Mouse (Mus musculus): ENCODE measurements at regions not wholly inside any gene's neighbourhood (a gene's known extent, or its start where the extent isn't known, plus 50 kb on each side); places are given as distances from the start of the nearest gene placed in this dataset.

DNA sequence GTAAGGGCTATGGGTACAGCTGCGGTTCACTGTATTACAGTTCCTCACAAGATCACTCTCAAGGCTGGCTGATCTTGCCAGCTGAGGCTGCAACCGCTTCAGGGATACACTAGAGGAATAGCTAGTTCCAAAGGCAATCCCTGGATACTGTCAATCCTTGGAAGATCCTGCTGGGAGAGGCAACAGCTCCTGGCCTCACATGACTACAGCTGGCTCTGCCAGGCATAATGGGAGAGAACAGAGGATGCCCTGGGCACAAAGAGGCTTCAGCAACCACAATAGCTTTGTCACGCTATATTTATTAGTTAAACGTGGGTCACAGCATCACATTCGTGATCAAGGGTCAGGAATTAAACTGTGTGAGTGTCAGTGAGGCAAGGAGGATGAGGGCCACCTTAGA, 94.3 kb upstream of the Supt20 start:
- Histone ChIP-seq H3K4me3 (ENCODE audit: insufficient read depth, low read depth, low read length) (no peak overlapping the region), H3K27ac (ENCODE audit: insufficient read depth, low read depth, low read length) (no peak overlapping the region), H3K4me1 (ENCODE audit: control insufficient read depth, insufficient read depth, low read length) (no peaks in the 10 kb centered on the region)
- no peak for TF ChIP-seq POLR2A (IDR thresholded peaks at IDR 0.05; ENCODE audit: insufficient read depth, low read depth, low read length)
- no peak for TF ChIP-seq CTCF (IDR thresholded peaks at IDR 0.05; ENCODE audit: insufficient read depth, low read depth, low read length)
- WGBS = 62% methylated on average over 5 of the region's 5 CpGs

DNA sequence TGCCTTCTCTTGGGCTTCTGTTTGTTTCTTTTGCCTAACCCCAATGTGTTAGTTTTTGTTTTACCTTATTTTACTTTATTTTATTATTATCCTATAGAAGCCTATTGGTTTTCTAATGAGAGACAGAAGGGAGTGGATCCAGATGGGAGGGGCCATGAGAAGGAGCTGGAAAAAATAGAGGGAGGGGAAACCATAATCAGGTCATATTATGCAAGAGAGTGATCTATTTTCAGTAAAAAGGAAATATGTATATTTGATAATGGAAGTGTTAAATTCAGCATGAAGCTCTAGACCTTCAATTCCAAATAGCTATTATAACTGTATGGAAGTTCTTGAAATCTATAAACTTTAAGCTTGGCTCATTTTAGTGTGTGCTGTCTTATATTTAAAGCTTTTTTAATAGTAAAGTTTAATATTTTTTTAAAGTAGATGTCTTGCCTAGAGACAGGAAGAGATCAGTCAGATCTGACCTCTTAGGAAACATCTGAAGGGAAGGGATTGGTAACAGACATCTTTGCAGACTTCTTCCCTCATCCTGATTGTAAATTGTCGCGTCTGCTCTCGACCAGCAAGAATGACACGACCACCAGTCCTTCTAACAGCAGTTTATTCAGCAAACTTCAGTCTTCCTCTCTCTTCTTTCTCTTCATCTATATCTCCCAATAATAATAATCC, 87.8 kb upstream of the Supt20 start:
- Histone ChIP-seq H3K4me3 (ENCODE audit: insufficient read depth, low read depth, low read length) (no peak overlapping the region), H3K27ac (ENCODE audit: insufficient read depth, low read depth, low read length) (no peak overlapping the region), H3K4me1 (ENCODE audit: control insufficient read depth, insufficient read depth, low read length) (no peaks in the 10 kb centered on the region)
- WGBS = 82% methylated on average over 4 of the region's 4 CpGs
- no peak for TF ChIP-seq CTCF (IDR thresholded peaks at IDR 0.05; ENCODE audit: insufficient read depth, low read depth, low read length)
- TF ChIP-seq POLR2A (IDR thresholded peaks at IDR 0.05; ENCODE audit: insufficient read depth, low read depth, low read length) = no peak

DNA sequence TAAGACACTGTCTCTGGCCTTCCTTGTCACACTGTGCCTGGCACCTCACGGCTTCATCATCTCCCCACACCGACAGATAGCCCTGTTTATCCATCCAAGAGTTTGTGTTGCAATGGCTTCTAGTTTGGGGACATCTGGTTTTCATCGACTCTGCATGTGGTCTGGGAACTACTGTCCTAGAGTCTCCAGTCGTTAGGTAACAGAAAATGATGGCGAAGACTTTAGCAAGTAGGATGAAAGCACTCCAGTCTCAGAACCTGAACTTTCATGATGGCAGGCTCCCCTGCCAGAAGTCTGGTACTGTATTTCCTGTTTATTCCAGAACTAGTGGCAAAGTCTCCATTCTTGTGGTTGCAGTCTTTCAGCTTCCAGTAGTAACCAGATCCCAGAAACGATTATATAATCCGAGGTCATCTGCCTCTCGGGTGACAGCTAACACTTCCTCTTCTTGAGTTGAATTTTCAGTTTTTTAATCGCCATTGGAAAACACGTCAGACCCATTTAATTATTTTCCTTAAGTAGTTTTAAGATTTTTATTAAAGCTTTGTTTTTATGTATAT, 81.1 kb upstream of the Supt20 start:
- WGBS = 79% methylated on average over 10 of the region's 10 CpGs
- no peak overlapping the region for H3K4me3 ChIP-seq (ENCODE audit: insufficient read depth, low read depth, low read length)
- H3K27ac ChIP-seq (ENCODE audit: insufficient read depth, low read depth, low read length) = no peak overlapping the region
- no peaks in the 10 kb centered on the region for H3K4me1 ChIP-seq (ENCODE audit: control insufficient read depth, insufficient read depth, low read length)
- TF ChIP-seq CTCF (IDR thresholded peaks at IDR 0.05; ENCODE audit: insufficient read depth, low read depth, low read length) (no peak), POLR2A (IDR thresholded peaks at IDR 0.05; ENCODE audit: insufficient read depth, low read depth, low read length) (no peak)

DNA sequence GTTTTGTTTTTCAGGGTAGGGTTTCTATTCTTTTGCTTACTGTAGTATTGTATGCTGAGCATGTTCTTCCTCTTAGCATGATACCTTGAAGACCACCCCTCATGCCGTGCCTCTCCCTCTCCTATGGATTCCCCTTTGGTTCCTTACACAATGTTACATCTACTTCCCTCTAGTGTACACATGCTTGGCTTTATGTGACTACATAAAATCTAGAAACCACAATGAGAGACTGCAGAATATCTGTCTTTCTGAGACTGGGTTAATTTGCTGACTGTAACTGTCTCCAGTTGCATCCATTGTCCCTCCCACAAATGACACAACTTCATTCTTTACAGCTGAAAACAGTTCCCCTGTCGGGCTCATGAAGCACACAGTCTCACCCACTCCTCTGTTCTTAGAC, 78.8 kb upstream of the Supt20 start:
- Histone ChIP-seq H3K4me1 (ENCODE audit: control insufficient read depth, insufficient read depth, low read length) (no peaks in the 10 kb centered on the region), H3K4me3 (ENCODE audit: insufficient read depth, low read depth, low read length) (no peak overlapping the region), H3K27ac (ENCODE audit: insufficient read depth, low read depth, low read length) (no peak overlapping the region)
- WGBS = 67% methylated on average over 2 of the region's 2 CpGs
- TF ChIP-seq CTCF (IDR thresholded peaks at IDR 0.05; ENCODE audit: insufficient read depth, low read depth, low read length) (no peak), POLR2A (IDR thresholded peaks at IDR 0.05; ENCODE audit: insufficient read depth, low read depth, low read length) (no peak)

DNA sequence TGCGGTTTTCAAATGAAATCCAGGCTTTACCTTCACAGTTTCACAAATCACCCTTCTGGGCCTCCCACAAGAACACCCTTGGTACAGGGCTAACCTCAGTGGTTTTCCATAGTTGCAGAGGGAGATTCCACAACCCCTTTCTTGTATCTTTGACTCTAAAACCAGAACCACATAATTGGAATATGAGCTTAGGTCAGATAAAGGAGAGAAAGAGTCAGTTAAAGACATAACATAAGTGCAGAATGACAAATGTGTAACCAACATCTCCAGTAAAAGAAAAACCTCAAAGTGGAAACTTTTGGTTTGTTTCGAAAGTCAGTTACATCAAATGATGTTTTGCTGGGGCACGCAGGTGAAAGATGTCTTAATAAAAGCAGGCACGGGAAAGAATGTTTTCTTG, 75.3 kb upstream of the Supt20 start:
- no peaks in the 10 kb centered on the region for H3K4me1 ChIP-seq (ENCODE audit: control insufficient read depth, insufficient read depth, low read length)
- 95% methylated on average over 4 of the region's 4 CpGs for WGBS

DNA sequence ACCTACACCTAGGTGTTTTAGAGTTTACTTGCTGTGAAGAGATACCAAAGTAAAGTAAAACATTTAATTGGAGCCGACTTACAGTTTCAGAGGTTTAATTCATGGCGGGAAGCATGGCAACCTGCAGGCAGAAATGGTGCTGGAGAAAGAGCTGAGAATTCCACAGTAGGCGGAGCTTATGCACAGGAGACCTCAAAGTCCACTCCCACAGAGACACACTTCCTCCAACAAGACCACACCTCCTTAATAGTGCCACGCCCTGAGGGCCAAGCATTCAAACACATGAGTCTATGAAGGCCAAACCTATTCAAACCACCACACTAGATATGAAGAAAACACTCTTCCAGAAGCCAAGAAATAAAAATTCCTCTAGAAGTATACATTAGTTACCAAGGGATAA, 74.3 kb upstream of the Supt20 start:
- H3K4me1 ChIP-seq (ENCODE audit: control insufficient read depth, insufficient read depth, low read length) = no peaks in the 10 kb centered on the region
- H3K27ac ChIP-seq (ENCODE audit: insufficient read depth, low read depth, low read length) = no peak overlapping the region
- no peak overlapping the region for H3K4me3 ChIP-seq (ENCODE audit: insufficient read depth, low read depth, low read length)
- TF ChIP-seq POLR2A (IDR thresholded peaks at IDR 0.05; ENCODE audit: insufficient read depth, low read depth, low read length) (no peak), CTCF (IDR thresholded peaks at IDR 0.05; ENCODE audit: insufficient read depth, low read depth, low read length) (no peak)
- 93% methylated on average over 4 of the region's 4 CpGs for WGBS

More for the DNA sequence above, 75.3 kb upstream of the Supt20 start:
- TF ChIP-seq POLR2A (IDR thresholded peaks at IDR 0.05; ENCODE audit: insufficient read depth, low read depth, low read length) (no peak), CTCF (IDR thresholded peaks at IDR 0.05; ENCODE audit: insufficient read depth, low read depth, low read length) (no peak)
- H3K27ac ChIP-seq (ENCODE audit: insufficient read depth, low read depth, low read length) = no peak overlapping the region
- H3K4me3 ChIP-seq (ENCODE audit: insufficient read depth, low read depth, low read length) = no peak overlapping the region

- H3K4me3 ChIP-seq (ENCODE audit: insufficient read depth, low read depth, low read length) = no peak overlapping the region
- 72% methylated on average over 7 of the region's 7 CpGs for WGBS
- no peaks in the 10 kb centered on the region for H3K4me1 ChIP-seq (ENCODE audit: control insufficient read depth, insufficient read depth, low read length)
- H3K27ac ChIP-seq (ENCODE audit: insufficient read depth, low read depth, low read length) = no peak overlapping the region
- TF ChIP-seq POLR2A (IDR thresholded peaks at IDR 0.05; ENCODE audit: insufficient read depth, low read depth, low read length) (no peak), CTCF (IDR thresholded peaks at IDR 0.05; ENCODE audit: insufficient read depth, low read depth, low read length) (no peak)
Measured at GRCm38 (mm10) chr3:54630254-54630653, 62.4 kb upstream of the Supt20 start.

DNA sequence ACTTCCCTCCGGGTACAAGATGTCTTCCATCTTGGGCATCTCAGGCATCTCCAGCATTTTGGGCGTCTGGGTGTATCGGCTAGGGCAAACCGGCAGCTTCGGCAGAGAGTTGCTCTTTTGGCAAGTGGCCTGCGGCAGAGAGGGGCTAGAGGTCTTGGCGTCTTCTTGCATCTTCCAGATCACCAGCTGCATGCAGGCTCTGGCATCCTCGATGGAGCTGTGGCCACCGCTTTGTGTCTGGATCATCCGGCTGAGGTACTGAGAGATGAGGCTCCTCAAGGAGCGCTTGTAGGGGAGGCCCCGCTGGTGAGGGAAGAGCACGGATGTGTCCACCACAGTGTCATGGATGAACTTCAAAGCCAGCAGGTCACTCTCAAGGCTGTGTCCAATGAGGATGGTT, 59.9 kb upstream of the Supt20 start:
- Histone ChIP-seq H3K4me3 (ENCODE audit: insufficient read depth, low read depth, low read length) (no peak overlapping the region), H3K27ac (ENCODE audit: insufficient read depth, low read depth, low read length) (no peak overlapping the region), H3K4me1 (ENCODE audit: control insufficient read depth, insufficient read depth, low read length) (no peaks in the 10 kb centered on the region)
- TF ChIP-seq POLR2A (IDR thresholded peaks at IDR 0.05; ENCODE audit: insufficient read depth, low read depth, low read length) = no peak
- 97% methylated on average over 13 of the region's 13 CpGs for WGBS

GRCm38 (mm10) chr3:54633446-54633845, 59.2 kb upstream of the Supt20 start:
- H3K27ac ChIP-seq (ENCODE audit: insufficient read depth, low read depth, low read length) = no peak overlapping the region
- no peak for TF ChIP-seq POLR2A (IDR thresholded peaks at IDR 0.05; ENCODE audit: insufficient read depth, low read depth, low read length)
- TF ChIP-seq CTCF (IDR thresholded peaks at IDR 0.05; ENCODE audit: insufficient read depth, low read depth, low read length) = no peak
- WGBS = 95% methylated on average over 23 of the region's 23 CpGs
- H3K4me3 ChIP-seq (ENCODE audit: insufficient read depth, low read depth, low read length) = no peak overlapping the region
- no peaks in the 10 kb centered on the region for H3K4me1 ChIP-seq (ENCODE audit: control insufficient read depth, insufficient read depth, low read length)
